Mouse (Mus musculus) megakaryocyte, adult 5-6 weeks (primary cell): ENCODE measurements around the gene Evi5. TPM values are rescaled to one million over a fixed set of nuclear protein-coding genes. Genes with fewer than 3 reads are reported as not detected.

Experiments
- ATAC-seq: 2 replicates; pipeline ENCODE4 v1.8.0; 2016; ENCODE audit warnings: mild to moderate bottlenecking, inconsistent platforms; ENCODE audit not compliant: poor library complexity, severe bottlenecking
- total RNA-seq, 2 experiments: library from RNA; stranded (forward) in 1 of 2; stranded (reverse) in 1 of 2; fragments of 153-499, 151-499 nt in 1 of 2; fragments of 221-1000, 200-1000 nt in 1 of 2; gene quantifications; 2 replicates each; pipeline versions ENCODE4 v1.2.3 to v1.2.4; 2015 to 2017

Gene Evi5
- 53.0 and 55.2 TPM in 2 replicates for total RNA-seq (2015)
- total RNA-seq (2017) = 43.8 and 44.6 TPM in 2 replicates

DNA sequence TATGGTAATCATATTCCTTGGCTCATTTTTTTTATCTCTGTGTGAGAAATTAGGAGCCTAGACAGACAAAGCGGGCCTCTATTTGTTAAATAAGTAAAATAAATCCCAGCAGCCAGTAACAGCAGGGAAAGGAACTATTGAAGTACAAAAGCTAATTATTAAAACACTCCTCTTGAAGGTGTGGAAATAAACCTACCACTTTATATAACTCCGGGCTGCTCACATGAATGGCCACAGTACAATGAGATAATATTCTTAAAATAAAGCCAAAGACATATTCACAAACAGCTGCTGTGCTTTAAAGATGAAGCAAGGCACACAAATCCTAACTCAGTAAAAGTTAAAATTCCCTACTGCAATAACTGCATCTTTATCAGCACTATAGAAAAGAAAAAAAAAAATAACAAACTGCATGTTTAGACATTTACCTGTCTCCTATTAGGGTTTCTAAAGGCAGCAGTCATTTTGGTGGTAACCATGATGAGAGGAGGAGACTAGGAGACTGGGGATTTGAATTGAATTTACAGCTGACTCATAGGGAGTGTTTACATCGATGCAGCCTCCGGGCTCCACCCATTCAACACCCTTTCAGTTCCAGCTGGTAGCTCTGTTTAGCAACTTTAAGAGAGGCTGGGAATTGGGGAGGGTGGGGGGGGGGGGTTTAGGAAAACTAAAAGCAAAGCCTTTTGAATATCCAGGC, at the start of gene Evi5:
TSS of gene Evi5 (minus strand) at position 547 of the 700 bp plus-strand sequence.
- ATAC-seq = peak; percentile 75

DNA sequence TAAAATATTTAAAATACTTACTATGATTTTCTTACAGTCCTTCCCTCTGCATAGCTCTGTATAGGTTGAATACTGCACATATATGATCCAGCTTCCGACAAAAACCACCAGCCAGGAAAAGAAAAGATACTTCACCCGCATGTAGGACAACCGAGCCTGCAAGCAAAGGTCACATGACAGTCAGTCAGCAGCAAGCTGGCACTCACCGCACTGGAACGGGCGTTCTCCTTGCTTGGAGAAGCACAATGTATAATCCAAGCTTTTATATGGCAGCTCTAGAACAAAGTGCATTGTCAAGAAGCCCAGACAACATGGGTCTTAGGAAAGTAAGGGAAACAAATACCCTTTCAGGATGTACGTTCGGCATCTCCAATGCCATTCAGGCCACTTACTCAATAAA, 49.7 kb upstream of the Evi5 start:
- ATAC-seq = no peak

DNA sequence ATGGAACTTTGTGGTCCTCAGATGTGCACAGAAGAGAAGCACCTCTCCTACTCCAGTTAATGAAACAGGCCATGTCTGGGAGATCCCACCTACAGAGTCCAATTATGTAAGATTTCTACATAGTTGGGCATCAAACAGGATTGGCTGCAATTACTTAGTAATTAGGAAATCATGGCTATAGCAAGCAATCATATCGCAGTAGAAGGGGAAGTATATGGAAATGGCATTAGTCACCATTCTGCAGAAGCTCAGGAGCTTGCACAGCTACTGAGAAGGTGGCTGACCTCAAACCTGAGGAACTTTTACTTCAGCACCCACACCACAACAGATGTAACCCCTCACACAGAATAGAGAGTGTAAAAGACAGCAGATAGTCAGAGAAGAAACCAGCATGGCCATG, 47.9 kb upstream of the Evi5 start:
- peak; percentile 83 for ATAC-seq

DNA sequence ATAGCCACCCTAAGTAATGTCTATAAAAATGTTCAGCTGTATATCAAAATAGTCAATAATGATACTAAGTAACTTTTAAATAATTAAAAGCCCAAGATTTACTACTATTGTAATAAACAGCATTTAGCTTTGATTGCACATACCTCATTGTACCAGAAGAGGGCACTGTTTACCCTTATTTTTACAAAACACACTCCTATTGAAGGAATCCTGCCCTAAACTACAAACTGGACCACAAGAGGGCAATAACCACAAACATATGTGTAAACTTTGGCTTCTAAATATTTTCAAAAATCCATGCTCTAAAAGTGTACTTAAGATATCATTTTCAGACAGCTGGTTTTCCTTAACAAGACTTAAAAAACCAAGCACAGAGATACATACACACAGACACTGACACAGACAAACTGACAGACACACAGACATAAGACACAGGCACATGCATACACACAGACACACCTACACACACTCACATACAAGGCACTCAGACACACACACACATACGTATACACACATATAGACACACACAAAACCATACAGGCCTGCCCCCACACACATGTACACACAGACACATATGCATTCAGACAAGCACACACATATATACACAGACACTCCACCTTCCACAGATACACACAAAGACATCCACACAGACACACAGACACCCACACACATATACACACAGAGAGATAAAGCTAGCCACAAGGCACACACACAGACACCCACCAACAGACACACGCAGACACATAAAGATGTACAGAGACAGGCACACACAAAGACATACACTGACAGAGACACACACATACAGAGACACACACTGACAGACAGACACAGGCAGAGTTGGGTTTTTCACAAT, 46.7 kb upstream of the Evi5 start:
- peak; percentile 79 for ATAC-seq

GRCm38 (mm10) chr5:107915280-107915679, 40.4 kb upstream of the Evi5 start:
- ATAC-seq = no peak

GRCm38 (mm10) chr5:107911012-107911411, 36.1 kb upstream of the Evi5 start:
- ATAC-seq = no peak

- ATAC-seq = no peak
These were observed 35.2 kb upstream of the Evi5 start for GRCm38 (mm10) chr5:107910084-107910616.

- ATAC-seq = no peak
These were observed 34.8 kb upstream of the Evi5 start for GRCm38 (mm10) chr5:107909668-107910067.

DNA sequence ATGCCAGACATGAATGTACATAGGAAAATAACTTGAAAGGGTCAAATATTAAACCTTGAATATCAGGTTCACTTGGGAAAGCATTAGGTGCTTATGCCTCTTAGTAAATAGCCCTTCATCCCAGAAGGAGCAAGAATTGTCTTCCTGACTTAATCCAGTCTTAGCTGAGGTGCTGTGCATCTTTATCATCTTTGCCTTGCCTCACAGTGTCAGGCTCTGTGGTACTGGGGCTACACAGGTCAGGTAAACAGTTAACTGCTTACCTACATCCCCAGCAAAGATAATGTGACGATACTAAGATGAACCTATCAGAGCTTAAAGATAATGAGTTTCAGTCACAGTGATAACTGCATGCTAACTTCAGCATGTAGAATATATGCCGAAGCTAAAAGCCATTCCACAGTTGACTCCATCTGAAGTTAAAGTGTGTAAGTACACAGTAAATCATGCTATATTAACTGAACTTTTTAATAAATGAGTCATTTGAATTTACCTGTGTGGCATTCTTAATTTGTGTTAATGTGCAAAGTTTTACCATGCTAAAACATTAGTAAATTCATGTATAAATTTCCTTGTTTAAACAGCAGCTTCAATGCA, 33.7 kb upstream of the Evi5 start:
- ATAC-seq = no peak

GRCm38 (mm10) chr5:107904325-107904724, 29.4 kb upstream of the Evi5 start:
- no peak for ATAC-seq

DNA sequence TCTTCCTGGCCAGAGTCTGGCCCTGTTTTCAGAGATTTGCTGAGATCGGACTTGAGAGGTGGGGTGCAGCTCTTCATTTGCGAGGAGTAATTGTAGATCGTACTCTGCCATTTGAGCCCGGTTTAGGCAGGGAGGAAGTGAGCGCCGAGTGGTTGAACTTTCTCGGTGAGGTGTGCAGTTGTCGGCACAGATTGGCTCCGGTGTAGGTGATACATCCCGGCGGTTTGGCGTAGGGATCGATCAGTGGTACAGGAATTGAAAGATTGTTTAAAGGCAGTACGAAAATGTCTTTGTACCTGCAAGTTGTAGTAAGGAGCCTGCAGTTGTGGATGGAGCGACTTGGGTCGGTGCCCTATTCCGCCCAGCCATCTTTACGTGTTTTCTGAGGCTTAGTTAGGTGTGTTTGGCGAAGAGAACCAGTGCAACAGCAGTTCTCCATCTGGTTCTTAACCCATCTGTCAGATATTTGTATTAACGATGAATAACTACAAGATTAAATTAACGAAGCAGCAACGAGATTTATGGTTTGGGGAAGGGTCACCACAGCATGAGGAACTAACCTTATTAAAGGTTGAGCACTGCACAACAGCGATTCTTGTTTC, 26.2 kb upstream of the Evi5 start:
- ATAC-seq = peak; percentile 34

- ATAC-seq = peak; percentile 97
These were observed 25.5 kb upstream of the Evi5 start, which contains the start of gene Rpl5 for GRCm38 (mm10) chr5:107900206-107901013. Gene Rpl5, plus strand, starts transcription at chr5:107900502.

DNA sequence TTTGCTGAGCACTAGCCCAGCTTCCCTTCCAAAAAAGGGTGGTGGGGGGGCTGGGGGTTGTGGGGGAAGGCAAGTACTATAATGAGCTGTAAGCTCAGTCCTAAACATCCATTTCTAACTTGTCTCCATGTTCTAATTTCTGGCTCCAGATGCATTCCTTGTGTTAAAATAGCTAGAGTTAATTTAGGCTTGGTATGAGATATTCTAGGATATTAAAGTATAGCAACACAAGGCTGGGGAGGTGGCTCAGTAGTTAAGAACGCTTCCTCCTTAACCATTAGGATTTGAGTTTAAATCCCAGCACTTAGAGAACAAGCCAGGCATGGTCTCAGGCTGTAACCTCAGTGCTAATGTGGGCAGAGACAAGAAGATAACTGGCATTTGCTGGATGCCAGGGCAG, 21.4 kb upstream of the Evi5 start:
- ATAC-seq = no peak

- no peak for ATAC-seq
These were observed 19.8 kb upstream of the Evi5 start for GRCm38 (mm10) chr5:107894676-107895075.

GRCm38 (mm10) chr5:107891515-107891914, 16.6 kb upstream of the Evi5 start:
- ATAC-seq = peak; percentile 72

DNA sequence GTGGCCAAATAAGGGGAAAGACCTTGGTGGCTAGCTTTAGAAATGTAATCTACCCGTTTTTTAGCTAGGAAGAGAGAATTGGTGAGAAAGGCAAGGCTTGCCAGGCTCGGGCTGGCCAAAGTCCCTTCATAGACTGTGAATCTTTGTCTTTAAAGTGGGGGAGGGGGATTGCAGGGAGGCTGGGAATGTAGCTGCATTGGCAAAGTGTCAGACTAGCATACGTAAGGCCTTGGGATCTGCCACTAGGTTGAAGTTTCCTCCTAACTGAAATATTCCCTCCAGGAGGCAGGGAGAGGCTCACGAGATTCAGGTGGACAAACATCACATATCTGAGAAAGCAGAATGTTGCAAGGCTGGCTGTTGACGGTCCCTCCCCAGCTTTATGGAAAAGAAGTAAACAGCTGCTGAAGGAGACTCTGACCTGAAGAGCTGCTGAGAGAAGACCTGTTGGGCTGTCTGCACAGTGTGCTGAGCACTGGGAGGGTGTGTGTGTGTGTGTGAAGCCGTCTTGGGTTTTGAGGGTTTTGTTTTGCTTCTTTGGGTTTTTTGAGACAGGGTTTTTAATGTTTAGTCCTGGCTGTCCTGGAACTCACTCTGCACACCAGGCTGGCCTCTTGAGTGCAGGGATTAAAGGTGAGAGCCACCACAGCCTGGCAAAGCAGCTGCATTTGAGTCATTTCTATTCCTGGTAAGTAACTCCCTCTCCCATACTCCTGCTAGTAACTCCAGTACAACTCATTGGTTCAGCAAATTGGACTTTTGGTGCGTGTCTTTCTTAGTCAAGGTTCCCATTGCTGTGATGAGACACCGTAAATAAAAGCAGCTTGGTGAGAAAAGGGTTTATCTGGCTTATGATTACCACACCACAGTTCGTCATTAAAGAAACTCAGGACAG, 15.3 kb upstream of the Evi5 start:
- no peak for ATAC-seq

GRCm38 (mm10) chr5:107880710-107881109, 5.8 kb upstream of the Evi5 start:
- ATAC-seq = no peak

DNA sequence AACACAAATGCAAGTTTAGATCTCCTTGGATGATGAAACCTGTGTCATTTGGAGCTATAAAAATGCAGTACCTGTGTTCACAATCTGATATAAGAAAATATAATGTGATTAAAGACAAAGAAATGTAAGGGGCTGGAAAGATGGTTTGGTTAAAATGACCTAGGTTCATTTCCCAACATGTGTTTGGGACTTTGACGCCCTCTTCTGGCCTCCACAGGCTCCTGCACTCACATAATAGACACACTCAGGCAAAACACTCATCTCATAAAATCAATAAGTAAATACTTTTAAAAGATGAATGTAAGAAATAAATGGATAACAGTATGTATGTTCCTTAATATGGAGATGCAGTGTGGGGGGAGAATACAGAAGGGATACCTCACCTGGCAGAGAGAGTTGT, 2.1 kb upstream of the Evi5 start:
- no peak for ATAC-seq

DNA sequence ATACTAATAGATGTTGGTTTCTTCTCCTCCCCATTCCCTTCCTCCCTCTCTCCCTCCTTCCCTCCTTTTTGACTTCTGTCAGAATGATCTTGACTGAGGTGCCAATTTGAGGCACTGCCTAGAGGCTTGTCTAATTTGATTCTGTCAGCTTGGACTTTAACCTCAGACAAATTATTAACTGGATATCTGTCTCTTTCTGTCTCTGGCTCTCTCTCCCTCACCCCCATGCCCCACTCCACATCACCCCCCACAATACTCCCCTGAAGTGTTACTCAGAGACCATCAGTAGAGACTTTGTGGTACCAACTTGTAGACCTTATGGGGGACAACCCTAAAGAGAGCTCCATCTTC, 329 bp upstream of the Evi5 start:
- no peak for ATAC-seq
